Mouse (Mus musculus) urinary bladder, postnatal 36 days (tissue): ENCODE data around the gene AL732309.1.

ENCODE experiments used
- DNase-seq, 2 experiments: peaks; one replicate each; pipeline ENCODE4 v3.0.0; 2022; ENCODE audit warnings: low spot score in 2 of 2, mixed read lengths in 1 of 2

Gene AL732309.1

GRCm38 (mm10) chr2:25246183-25247072 is at the start of gene AL732309.1:
Gene AL732309.1, minus strand, starts transcription at chr2:25246863.
- no peak for DNase-seq

DNA sequence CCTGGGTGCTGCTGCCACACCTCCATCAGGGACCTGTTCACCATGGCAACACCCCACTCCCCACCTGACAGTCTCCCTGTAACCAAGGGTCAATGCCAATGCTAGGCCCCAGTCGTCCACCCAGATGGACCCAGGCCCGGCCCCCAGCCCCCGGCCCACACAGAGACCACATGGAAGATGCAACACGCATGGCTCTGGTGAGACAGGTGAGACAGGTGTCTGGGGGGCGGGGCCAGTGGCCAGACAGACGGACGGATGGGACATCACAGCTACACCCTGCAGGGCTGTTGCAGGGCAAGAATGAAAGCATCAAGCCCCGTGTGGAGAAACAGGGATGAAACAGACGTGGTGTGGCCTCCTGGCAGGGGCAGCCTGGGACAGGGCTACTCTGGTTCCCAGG is 47.0 kb upstream of the AL732309.1 start:
- DNase-seq = no peak

- DNase-seq = peak; percentile 64 to 69
These were observed 46.2 kb upstream of the AL732309.1 start for GRCm38 (mm10) chr2:25292856-25293255.

- DNase-seq = no peak
These were observed 45.4 kb upstream of the AL732309.1 start for GRCm38 (mm10) chr2:25292054-25292544.

DNA sequence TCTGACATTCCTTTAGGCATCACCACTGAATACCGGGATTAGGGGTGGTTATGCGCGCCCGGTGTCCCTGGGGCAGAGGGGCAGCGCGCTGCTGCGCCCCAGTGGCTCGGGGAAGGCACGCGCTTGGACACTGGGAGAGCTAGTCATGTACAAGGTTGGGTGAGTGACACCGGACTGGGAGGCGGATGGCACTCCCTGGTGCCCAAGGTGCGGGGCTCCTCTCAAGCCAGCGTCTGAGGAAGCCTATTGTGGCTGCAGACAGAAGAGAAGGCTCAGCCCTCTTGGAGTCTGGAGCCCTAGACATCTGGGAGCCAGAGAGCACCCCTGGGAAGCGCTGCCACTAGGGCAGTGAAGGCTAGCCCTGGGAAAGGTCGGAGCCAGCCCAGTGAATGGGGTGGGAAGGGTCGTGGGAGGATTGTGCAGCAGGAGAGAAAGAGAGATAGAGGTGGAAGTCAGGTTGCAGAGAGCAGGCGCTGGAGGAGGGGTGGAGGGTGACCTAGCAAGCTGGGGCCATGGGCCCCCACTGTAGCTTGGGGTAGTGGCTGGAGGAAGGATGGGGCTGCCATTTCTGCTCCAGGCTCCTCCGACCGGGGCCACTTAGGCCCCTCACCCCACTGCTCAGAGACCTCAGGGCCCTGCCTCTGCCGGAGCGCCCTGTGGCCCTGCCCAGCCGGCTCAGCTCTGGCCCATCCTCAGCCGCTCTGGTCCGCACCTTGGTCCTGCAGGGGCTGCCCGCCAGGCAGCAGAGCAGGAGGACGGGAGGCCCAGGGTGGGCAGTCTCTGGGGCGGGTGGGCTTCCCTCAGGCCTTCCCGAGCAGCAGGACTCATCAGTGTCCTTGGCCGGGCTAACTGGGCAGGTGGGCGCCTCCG is 44.8 kb upstream of the AL732309.1 start:
- DNase-seq = peak in 1 of 2 experiments; percentile 21

DNA sequence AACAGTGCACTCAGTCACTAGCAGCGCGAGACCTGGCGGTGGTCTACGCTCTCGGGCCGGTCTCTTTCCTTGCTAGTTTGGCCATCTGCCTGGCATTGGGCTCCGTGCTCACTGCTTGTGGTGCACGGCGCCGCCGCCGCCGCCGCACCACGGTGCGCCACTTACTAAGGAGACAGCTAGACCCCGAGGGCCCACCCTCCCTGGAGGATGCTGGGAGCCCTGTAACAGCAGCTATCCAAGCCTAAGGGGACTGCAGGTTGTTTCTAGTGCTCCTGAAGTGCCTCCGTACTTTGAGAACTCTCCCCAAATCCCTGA is 44.1 kb upstream of the AL732309.1 start:
- DNase-seq = no peak

DNA sequence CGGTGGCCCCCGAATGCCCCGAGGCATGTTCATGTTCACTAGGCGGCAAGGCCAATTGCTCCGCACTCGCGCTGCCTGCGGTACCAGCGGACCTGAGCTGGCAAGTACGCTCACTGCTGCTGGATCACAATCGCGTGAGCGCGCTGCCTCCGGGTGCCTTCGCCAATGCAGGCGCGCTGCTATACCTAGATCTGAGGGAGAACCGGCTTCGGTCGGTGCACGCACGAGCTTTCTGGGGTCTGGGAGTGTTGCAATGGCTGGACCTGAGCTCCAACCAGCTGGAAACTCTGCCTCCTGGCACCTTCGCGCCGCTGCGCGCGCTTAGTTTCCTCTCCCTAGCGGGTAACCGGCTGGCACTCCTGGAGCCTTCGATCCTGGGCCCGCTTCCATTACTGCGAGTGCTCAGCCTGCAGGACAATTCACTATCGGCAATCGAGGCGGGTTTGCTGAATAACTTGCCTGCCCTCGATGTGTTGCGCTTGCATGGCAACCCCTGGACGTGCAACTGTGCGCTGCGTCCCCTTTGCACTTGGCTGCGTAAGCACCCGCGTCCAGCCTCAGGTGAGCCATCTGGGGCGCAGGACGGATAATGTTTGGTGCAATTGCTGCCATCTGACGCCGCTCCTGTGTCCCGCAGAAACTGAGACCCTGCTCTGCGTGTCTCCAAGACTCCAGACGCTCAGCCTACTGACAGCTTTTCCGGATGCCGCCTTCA is 43.6 kb upstream of the AL732309.1 start:
- peak in 1 of 2 experiments; percentile 22 for DNase-seq

DNA sequence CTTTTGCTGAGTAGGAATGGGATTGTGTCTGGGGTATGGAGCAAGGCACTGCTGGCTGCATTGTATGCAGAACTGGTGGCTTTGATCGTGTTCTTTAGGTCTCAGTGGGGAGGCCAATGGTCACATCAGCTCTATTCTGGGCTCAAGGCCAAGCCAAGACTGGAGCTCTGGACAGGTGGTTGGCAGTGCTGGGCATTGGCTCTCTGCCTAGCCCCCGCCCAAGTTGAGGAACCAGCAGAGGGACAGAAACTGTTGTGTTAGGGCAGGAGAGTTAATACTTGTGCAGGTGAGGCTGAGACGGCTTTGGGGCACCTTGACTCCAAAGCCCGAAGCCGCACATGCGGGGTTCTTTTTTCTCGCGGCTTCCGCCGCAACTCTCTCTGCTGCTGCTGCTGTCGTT is 43.0 kb upstream of the AL732309.1 start, which contains the start of gene Lrrc26:
Lrrc26 (plus strand) TSS at position 265 of the 400 bp plus-strand sequence.
- peak; percentile 47 to 51 for DNase-seq

- no peak for DNase-seq
These were observed 42.2 kb upstream of the AL732309.1 start for GRCm38 (mm10) chr2:25288734-25289345.

GRCm38 (mm10) chr2:25287927-25288649 is 41.4 kb upstream of the AL732309.1 start, which contains the start of gene Tmem210:
Gene Tmem210, plus strand, starts transcription at chr2:25288145.
- DNase-seq = no peak

GRCm38 (mm10) chr2:25286837-25287636 is 40.4 kb upstream of the AL732309.1 start:
- DNase-seq = peak; percentile 67 to 76

DNA sequence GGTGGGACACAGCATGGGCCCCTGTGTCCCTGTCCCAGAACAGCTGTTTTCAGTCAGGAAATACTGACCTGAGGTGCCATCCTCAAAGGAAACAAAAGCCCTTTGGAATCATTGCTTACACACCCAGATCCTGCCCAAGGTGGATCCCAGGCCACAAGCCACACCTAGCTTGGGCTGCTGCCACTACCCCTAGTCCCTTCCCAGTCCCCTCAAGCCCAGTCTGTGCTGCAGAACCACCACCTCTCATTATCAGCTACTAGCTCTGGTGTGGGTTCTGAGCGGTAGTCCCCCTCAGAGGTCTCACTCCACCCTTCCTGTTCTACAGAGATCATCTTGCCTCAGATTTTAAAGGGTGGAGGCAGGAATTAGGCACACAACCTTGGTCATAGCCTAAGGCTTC is 39.7 kb upstream of the AL732309.1 start:
- DNase-seq = no peak

- DNase-seq = no peak
These were observed 38.9 kb upstream of the AL732309.1 start for GRCm38 (mm10) chr2:25285551-25285950.

DNA sequence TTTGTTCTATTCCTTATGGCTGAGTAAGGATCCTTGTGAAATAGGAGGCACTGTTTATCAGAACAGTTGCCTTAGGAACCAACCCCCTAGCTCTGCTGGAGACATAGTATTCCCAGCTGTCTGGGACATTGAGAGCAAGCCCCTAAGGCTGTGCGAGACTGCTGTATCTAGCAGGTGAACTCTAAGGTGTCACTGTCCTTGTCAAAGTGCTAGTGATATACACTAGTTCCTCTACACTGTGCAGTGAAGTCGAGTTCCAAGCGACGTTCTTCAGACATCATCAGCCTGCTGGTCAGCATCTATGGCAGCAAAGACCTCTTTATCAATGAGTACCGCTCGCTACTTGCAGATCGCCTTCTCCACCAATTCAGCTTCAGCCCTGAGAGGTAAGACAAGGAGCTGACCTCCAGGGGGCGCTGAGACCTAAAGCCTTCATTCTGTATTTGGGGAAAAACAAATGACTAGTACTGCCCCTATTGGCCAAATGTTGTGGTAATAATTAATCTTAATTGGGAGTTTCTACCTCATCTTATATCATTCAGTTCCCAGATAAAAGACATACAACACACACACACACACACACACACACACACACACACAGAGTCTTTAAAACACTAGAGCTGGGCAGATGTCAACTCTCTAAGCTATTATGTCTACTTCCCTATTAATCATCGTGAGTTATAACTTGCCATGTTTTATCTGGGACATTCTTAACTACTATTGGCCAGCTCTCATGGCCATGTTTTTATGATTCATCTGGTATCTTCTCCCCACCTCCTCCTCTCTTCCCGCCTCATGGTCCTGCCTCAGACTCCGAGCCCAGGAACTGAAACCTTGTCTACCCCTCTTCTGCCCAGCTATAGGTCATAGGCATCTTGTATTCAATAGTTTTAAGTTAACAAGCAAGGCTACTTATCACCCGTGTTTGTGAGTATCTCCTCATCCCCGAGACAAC is 32.5 kb upstream of the AL732309.1 start:
- DNase-seq = peak; percentile 79

DNA sequence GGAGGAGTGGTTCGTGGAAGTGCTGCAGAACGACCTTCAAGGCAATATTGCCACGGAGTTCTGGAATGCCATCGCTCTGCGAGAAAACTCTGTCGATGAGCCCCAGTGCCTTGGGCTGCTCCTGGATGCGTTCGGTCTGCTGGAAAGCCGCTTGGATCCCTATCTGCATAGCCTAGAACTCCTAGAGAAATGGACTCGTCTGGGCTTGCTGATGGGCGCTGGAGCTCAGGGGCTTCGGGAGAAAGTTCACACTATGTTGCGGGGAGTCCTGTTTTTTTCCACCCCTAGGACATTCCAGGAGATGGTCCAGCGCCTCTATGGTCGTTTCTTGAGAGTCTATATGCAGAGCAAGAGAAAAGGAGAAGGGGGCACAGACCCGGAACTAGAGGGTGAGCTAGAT is 26.3 kb upstream of the AL732309.1 start:
- DNase-seq = no peak

GRCm38 (mm10) chr2:25272515-25272914 is 25.9 kb upstream of the AL732309.1 start:
- no peak for DNase-seq

DNA sequence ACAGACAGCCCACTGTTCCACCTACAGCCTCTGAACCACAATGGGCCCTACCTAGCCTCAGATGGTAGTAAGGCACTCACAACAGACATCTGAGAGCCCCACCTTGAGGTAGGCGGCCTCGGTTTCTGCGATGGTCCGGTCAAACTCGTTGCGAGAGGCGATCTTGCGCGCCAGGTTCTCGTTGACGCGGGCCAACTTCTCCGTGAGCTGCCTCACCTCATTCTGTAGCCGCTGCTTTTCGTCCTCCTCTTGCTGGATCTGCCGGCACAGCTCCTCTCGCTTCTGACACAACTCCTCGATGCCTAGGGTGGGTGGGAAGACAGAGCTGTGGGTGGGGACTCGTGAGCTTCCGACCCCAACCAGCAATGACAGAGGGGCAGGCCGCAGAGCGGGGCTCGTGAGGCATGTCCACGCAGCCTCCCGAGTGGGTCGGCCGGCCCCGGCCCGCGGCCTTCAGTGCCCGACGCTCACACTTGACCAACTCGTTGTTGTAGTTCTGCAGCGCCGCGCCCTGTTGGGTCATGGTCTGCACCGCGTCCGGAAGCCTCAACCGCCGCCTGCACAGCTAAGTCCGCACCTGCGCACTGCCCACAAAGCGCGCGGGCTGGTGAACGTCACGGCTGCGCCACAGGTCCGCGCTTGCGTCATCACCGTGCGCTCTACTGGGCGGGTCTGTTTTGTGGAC is 25.3 kb upstream of the AL732309.1 start, which contains the start of the genes Ssna1 and Anapc2:
Ssna1 (minus strand) TSS at position 612 of the 685 bp plus-strand sequence.
Anapc2 (plus strand) TSS at position 652 of the 685 bp plus-strand sequence.
- peak; percentile 98 for DNase-seq
